Mouse (Mus musculus): ENCODE measurements around the gene Limk2. TPM values are rescaled to one million over a fixed set of nuclear protein-coding genes. Genes with fewer than 3 reads are reported as not detected.

The Limk2 gene
- polyA plus RNA-seq, 1 experiment from 2014 or later: 60.5 TPM

GRCm38 (mm10) chr11:3328806-3329775, 79.9 kb downstream of the Limk2 start:
- Histone ChIP-seq H3K27me3 (replicated peaks; ENCODE audit: low read depth, poor library complexity, severe bottlenecking) (peaks cover 26% of the 10 kb centered on the region), H3K4me1 (peaks cover 28% of the 10 kb centered on the region), H3K9me3 (no peaks in the 10 kb centered on the region), H3K36me3 (replicated peaks) (no peaks in the 10 kb centered on the region; the same call in 1 of the 2 replicates), H3K4me3 (no peak overlapping the region), H3K27ac (replicated peaks) (no peak overlapping the region)
- 80% methylated on average over 11 of the region's 11 CpGs for WGBS
- no peak for DNase-seq (ENCODE audit: low spot score)

- no peaks in the 10 kb centered on the region; the same call in 1 of the 2 replicates for H3K36me3 ChIP-seq (replicated peaks)
- no peak overlapping the region for H3K4me3 ChIP-seq
- no peak overlapping the region for H3K27ac ChIP-seq (replicated peaks)
- DNase-seq (ENCODE audit: low spot score): no peak
- peaks cover 28% of the 10 kb centered on the region for H3K4me1 ChIP-seq
- no peaks in the 10 kb centered on the region for H3K9me3 ChIP-seq
- H3K27me3 ChIP-seq (replicated peaks; ENCODE audit: low read depth, poor library complexity, severe bottlenecking): peaks cover 23% of the 10 kb centered on the region
- 81% methylated on average over 5 of the region's 5 CpGs for WGBS
Observed at GRCm38 (mm10) chr11:3328271-3328670, 80.7 kb downstream of the Limk2 start.

- Histone ChIP-seq H3K27ac (replicated peaks) (no peak overlapping the region), H3K36me3 (replicated peaks) (peaks cover 25% of the 10 kb centered on the region), H3K9me3 (peaks cover 3% of the 10 kb centered on the region), H3K4me3 (no peak overlapping the region), H3K4me1 (no peaks in the 10 kb centered on the region), H3K27me3 (replicated peaks; ENCODE audit: low read depth, poor library complexity, severe bottlenecking) (no peaks in the 10 kb centered on the region)
- WGBS: 92% methylated on average over 3 of the region's 3 CpGs
- DNase-seq (ENCODE audit: low spot score): no peak
Observed at GRCm38 (mm10) chr11:3318286-3318685, 90.7 kb downstream of the Limk2 start.

- peaks cover 3% of the 10 kb centered on the region for H3K9me3 ChIP-seq
- no peak overlapping the region for H3K27ac ChIP-seq (replicated peaks)
- DNase-seq (ENCODE audit: low spot score): peak; percentile 51
- H3K4me3 ChIP-seq: no peak overlapping the region
- no peaks in the 10 kb centered on the region for H3K27me3 ChIP-seq (replicated peaks; ENCODE audit: low read depth, poor library complexity, severe bottlenecking)
- 32% methylated on average over 2 of the region's 2 CpGs for WGBS
- H3K36me3 ChIP-seq (replicated peaks): peaks cover 67% of the 10 kb centered on the region
- H3K4me1 ChIP-seq: no peaks in the 10 kb centered on the region
Observed at GRCm38 (mm10) chr11:3314148-3314547, 94.8 kb downstream of the Limk2 start.

- no peaks in the 10 kb centered on the region for H3K4me1 ChIP-seq
- WGBS: 98% methylated on average over 1 of the region's 1 CpGs
- H3K4me3 ChIP-seq: no peak overlapping the region
- H3K36me3 ChIP-seq (replicated peaks): peaks cover 75% of the 10 kb centered on the region
- H3K9me3 ChIP-seq: peaks cover 3% of the 10 kb centered on the region
- no peak overlapping the region for H3K27ac ChIP-seq (replicated peaks)
- H3K27me3 ChIP-seq (replicated peaks; ENCODE audit: low read depth, poor library complexity, severe bottlenecking): no peaks in the 10 kb centered on the region
- no peak for DNase-seq (ENCODE audit: low spot score)
Observed at GRCm38 (mm10) chr11:3313294-3313693, 95.7 kb downstream of the Limk2 start.

GRCm38 (mm10) chr11:3311586-3312347, 97.2 kb downstream of the Limk2 start:
- peaks cover 82% of the 10 kb centered on the region for H3K36me3 ChIP-seq (replicated peaks)

GRCm38 (mm10) chr11:3310789-3311585, 98.0 kb downstream of the Limk2 start:
- no peaks in the 10 kb centered on the region for H3K27me3 ChIP-seq (replicated peaks; ENCODE audit: low read depth, poor library complexity, severe bottlenecking)
- H3K36me3 ChIP-seq (replicated peaks): peaks cover 87% of the 10 kb centered on the region
- DNase-seq (ENCODE audit: low spot score): no peak
- H3K4me1 ChIP-seq: no peaks in the 10 kb centered on the region
- no peak overlapping the region for H3K4me3 ChIP-seq
- H3K27ac ChIP-seq (replicated peaks): no peak overlapping the region
- WGBS: 87% methylated on average over 10 of the region's 10 CpGs
- H3K9me3 ChIP-seq: no peaks in the 10 kb centered on the region; the same call in 1 of the 2 replicates

More at GRCm38 (mm10) chr11:3311586-3312347, 97.2 kb downstream of the Limk2 start:
- WGBS: 87% methylated on average over 10 of the region's 10 CpGs
- Histone ChIP-seq H3K9me3 (no peaks in the 10 kb centered on the region; the same call in 1 of the 2 replicates), H3K4me1 (no peaks in the 10 kb centered on the region), H3K27ac (replicated peaks) (no peak overlapping the region), H3K4me3 (no peak overlapping the region), H3K27me3 (replicated peaks; ENCODE audit: low read depth, poor library complexity, severe bottlenecking) (no peaks in the 10 kb centered on the region)
- DNase-seq (ENCODE audit: low spot score): no peak

- H3K4me3 ChIP-seq: no peak overlapping the region
- DNase-seq (ENCODE audit: low spot score): no peak
- H3K36me3 ChIP-seq (replicated peaks): peaks cover 95% of the 10 kb centered on the region
- no peaks in the 10 kb centered on the region for H3K9me3 ChIP-seq
- no peaks in the 10 kb centered on the region for H3K27me3 ChIP-seq (replicated peaks; ENCODE audit: low read depth, poor library complexity, severe bottlenecking)
- H3K27ac ChIP-seq (replicated peaks): no peak overlapping the region
- no peaks in the 10 kb centered on the region for H3K4me1 ChIP-seq
- 92% methylated on average over 4 of the region's 4 CpGs for WGBS
Observed at GRCm38 (mm10) chr11:3309884-3310283, 99.1 kb downstream of the Limk2 start.

GRCm38 (mm10) chr11:3307875-3308274, 101.1 kb downstream of the Limk2 start:
- no peaks in the 10 kb centered on the region for H3K4me1 ChIP-seq
- H3K27me3 ChIP-seq (replicated peaks; ENCODE audit: low read depth, poor library complexity, severe bottlenecking): no peaks in the 10 kb centered on the region
- peaks cover 100% of the 10 kb centered on the region for H3K36me3 ChIP-seq (replicated peaks)
- H3K4me3 ChIP-seq: no peak overlapping the region
- no peak overlapping the region for H3K27ac ChIP-seq (replicated peaks)
- 90% methylated on average over 3 of the region's 3 CpGs for WGBS
- no peak for DNase-seq (ENCODE audit: low spot score)
- no peaks in the 10 kb centered on the region for H3K9me3 ChIP-seq

- no peak overlapping the region for H3K4me3 ChIP-seq
- no peaks in the 10 kb centered on the region for H3K27me3 ChIP-seq (replicated peaks; ENCODE audit: low read depth, poor library complexity, severe bottlenecking)
- no peaks in the 10 kb centered on the region for H3K9me3 ChIP-seq
- peaks cover 100% of the 10 kb centered on the region for H3K36me3 ChIP-seq (replicated peaks)
- WGBS: 90% methylated on average over 4 of the region's 4 CpGs
- no peaks in the 10 kb centered on the region for H3K4me1 ChIP-seq
- no peak overlapping the region for H3K27ac ChIP-seq (replicated peaks)
- no peak for DNase-seq (ENCODE audit: low spot score)
Observed at GRCm38 (mm10) chr11:3305821-3306220, 103.2 kb downstream of the Limk2 start.

GRCm38 (mm10) chr11:3302792-3303191, 106.2 kb downstream of the Limk2 start:
- Histone ChIP-seq H3K9me3 (no peaks in the 10 kb centered on the region), H3K36me3 (replicated peaks) (peaks cover 100% of the 10 kb centered on the region), H3K27me3 (replicated peaks; ENCODE audit: low read depth, poor library complexity, severe bottlenecking) (no peaks in the 10 kb centered on the region), H3K4me3 (no peak overlapping the region), H3K4me1 (no peaks in the 10 kb centered on the region), H3K27ac (replicated peaks) (no peak overlapping the region)
- WGBS: 86% methylated on average over 4 of the region's 4 CpGs
- no peak for DNase-seq (ENCODE audit: low spot score)

- Histone ChIP-seq H3K4me1 (no peaks in the 10 kb centered on the region), H3K36me3 (replicated peaks) (peaks cover 100% of the 10 kb centered on the region), H3K27me3 (replicated peaks; ENCODE audit: low read depth, poor library complexity, severe bottlenecking) (no peaks in the 10 kb centered on the region), H3K27ac (replicated peaks) (no peak overlapping the region), H3K4me3 (no peak overlapping the region), H3K9me3 (no peaks in the 10 kb centered on the region)
- 93% methylated on average over 4 of the region's 4 CpGs for WGBS
- no peak for DNase-seq (ENCODE audit: low spot score)
Observed at GRCm38 (mm10) chr11:3302385-3302784, 106.6 kb downstream of the Limk2 start.

All from embryonic facial prominence, embryonic 10.5 days (tissue).